Mouse (Mus musculus) midbrain, embryonic 10.5 days (tissue): Measurements from ENCODE around the gene Arl16. TPM values are rescaled to one million over a fixed set of nuclear protein-coding genes. Genes with fewer than 3 reads are reported as not detected.

Experiments used
- DNase-seq: peaks from one replicate; pipeline ENCODE4 v3.0.0-alpha.2; 2017; ENCODE audit warnings: low spot score
- H3K27ac ChIP-seq: fragments of 300-500 bp; sonication (generic); replicated peaks from 2 replicates; pipeline ENCODE4 v1.5.1; 2016; ENCODE audit warnings: mild to moderate bottlenecking
- H3K27me3 ChIP-seq: fragments of 300-500 bp; sonication (generic); 2 replicates; pipeline ENCODE4 v1.6.1; 2016; ENCODE audit warnings: low read depth, mild to moderate bottlenecking; ENCODE audit not compliant: poor library complexity, severe bottlenecking
- H3K36me3 ChIP-seq: fragments of 300-500 bp; sonication (generic); 2 replicates; pipeline ENCODE4 v1.6.1; 2016; ENCODE audit warnings: mild to moderate bottlenecking, moderate library complexity
- H3K4me1 ChIP-seq: fragments of 300-500 bp; sonication (generic); 2 replicates; pipeline ENCODE4 v1.6.1; 2016
- H3K4me3 ChIP-seq: fragments of 300-500 bp; sonication (generic); 2 replicates; pipeline ENCODE4 v1.5.1; 2016; ENCODE audit warnings: mild to moderate bottlenecking, moderate library complexity
- H3K9me3 ChIP-seq: fragments of 300-500 bp; sonication (generic); replicated peaks from 2 replicates; pipeline ENCODE4 v1.6.1; 2016; ENCODE audit warnings: mild to moderate bottlenecking
- WGBS: fragments of 180-500 bp; shearing (Covaris S2); methylation state at CpG from one replicate; pipeline ENCODE4 v1.1.7; 2016; 5-methylcytosine and 5-hydroxymethylcytosine counted together
- polyA plus RNA-seq: library from polyadenylated mRNA; unstranded; fragments of >200 nt; fragmentation: Nextera tagmentation; extraction: Ambion mirVana; gene quantifications from 2 replicates; pipeline ENCODE4 v1.2.1, GENCODE M21; 2016

Arl16 gene
- polyA plus RNA-seq, 1 experiment from 2014 or later = 61.8 TPM

DNA sequence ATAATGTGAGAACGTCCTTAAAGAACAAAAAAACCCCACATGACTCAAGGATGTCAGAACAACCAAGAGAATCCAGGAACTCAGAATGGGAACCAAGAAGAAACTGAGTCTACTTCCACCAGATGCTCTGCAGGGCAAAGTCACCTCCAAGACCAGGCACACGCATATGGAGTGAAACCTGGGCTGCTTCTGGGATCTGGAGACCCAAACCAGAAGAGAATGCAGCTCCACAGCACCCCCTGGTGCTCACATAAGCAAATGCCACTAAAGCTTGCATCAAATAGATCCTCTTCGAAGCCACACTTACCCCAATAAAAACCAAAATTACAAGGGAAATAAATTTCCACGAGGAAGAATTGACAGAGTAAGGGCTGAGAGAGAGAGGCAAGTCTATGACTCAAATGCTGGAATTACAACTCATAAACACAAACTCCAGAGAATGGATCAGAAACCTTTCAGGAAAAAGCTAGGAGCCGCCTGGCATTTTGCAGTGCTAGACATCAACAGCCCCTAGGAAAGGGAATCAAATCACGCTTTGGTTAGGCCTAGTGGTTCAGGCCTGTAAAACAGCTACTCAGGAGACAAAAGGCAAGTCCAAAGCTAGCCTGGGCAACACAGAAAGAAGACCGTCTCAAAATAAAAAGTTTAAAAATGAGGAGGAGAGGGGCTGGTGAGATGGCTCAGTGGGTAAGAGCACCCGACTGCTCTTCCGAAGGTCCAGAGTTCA, 43.7 kb downstream of the Arl16 start:
- H3K27ac ChIP-seq = no peak overlapping the region
- no peak overlapping the region for H3K4me3 ChIP-seq
- DNase-seq = peak; percentile 48
- H3K36me3 ChIP-seq = peaks cover 91% of the 10 kb centered on the region
- H3K27me3 ChIP-seq = no peaks in the 10 kb centered on the region
- no peaks in the 10 kb centered on the region for H3K4me1 ChIP-seq
- no peaks in the 10 kb centered on the region for H3K9me3 ChIP-seq
- 77% methylated on average over 9 of the region's 9 CpGs for WGBS

DNA sequence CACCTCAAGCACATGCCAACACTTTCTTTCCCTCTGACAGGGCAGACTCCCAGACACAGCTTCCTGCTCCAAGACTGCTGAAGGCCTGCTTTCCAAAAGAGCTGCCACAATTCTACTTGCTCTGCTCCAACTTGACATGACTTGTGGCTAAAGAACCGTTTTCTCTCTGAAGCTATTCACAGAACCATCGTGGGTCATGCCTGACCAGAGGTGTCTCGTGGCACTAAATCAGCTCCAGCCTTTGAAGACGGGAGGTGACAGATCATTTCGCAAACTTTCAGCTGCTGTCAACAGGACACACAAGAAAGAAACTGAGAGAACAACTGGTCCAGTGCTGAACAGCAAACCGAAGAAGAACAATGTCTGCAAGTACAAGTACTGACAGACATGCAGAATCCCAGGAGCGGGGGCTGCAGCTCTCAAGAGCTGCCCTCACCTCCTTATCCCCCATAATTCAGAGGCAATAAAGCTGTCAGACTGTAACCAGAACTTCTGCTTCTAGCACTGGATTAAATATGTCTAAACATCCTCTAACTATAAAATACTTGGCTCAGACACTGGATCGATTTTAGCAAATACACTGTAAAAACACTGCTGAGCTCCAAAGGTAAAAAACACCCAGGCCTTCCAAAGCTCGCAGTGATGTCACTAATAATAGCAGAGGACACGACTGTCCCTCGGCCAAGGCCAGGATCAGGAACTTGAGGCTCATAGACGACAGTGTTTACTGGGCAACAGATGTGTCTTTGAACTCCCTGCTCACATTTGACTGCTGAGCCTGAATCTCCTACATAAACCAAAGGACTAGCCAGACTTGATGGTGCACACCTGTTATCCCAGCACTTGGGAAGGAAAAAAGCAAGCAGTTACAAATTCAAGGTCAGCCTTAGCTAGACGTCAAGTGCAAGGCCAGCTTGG, 44.5 kb downstream of the Arl16 start:
- H3K4me3 ChIP-seq = no peak overlapping the region
- no peaks in the 10 kb centered on the region for H3K27me3 ChIP-seq
- no peak for DNase-seq
- H3K27ac ChIP-seq = no peak overlapping the region
- 93% methylated on average over 13 of the region's 13 CpGs for WGBS
- H3K4me1 ChIP-seq = no peaks in the 10 kb centered on the region
- no peaks in the 10 kb centered on the region for H3K9me3 ChIP-seq
- H3K36me3 ChIP-seq = peaks cover 91% of the 10 kb centered on the region

DNA sequence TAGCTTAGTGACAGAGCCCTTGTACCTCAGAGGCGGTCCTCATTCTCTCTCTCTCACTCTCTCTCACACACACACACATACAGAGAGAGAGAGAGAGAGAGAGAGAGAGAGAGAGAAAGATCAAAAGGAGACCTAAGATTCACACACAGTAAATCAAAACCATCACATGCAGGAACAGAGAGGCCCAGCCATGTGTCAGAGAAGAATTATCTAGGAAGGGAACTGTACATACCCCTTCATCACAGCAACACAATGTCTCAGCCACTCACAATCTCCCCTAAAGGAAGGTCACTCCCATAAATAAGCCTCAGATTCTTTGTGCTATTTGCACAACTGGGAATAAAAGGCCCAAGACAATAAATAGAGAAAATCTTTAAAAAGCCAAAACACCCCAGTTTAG, 48.8 kb downstream of the Arl16 start:
- no peak overlapping the region for H3K27ac ChIP-seq
- no peaks in the 10 kb centered on the region for H3K27me3 ChIP-seq
- 94% methylated on average over 1 of the region's 1 CpGs for WGBS
- peaks cover 97% of the 10 kb centered on the region for H3K36me3 ChIP-seq
- no peaks in the 10 kb centered on the region for H3K9me3 ChIP-seq
- no peak overlapping the region for H3K4me3 ChIP-seq
- no peaks in the 10 kb centered on the region for H3K4me1 ChIP-seq
- DNase-seq = no peak

DNA sequence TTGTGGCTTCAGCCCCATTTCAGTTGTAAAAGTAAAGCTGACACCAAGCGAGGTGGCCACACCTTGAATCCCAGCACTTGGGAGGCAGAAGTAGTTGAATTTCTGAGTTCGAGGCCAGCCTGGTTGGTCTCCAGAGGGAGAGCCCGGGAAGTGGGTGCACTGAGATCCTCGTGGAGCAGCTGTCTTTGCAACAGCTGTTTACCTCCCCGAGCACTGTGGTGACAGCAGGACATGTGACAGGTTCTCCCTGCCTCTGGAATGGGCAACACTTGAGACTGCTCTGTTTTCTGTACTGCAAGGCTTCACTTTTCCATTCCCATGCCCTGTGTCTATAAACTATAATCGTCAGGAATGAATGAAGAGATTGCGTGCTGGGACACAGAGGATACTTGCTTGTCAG, 49.6 kb downstream of the Arl16 start:
- no peak for DNase-seq
- Histone ChIP-seq H3K36me3 (peaks cover 97% of the 10 kb centered on the region), H3K4me1 (no peaks in the 10 kb centered on the region)

More for the DNA sequence above, 49.6 kb downstream of the Arl16 start:
- no peaks in the 10 kb centered on the region for H3K27me3 ChIP-seq
- no peak overlapping the region for H3K4me3 ChIP-seq
- no peak overlapping the region for H3K27ac ChIP-seq
- 94% methylated on average over 7 of the region's 7 CpGs for WGBS
- no peaks in the 10 kb centered on the region for H3K9me3 ChIP-seq

Other genes starting within 250 kb of the Arl16 start
- gene Bahcc1, start 234.7 kb downstream of the Arl16 start, polyA plus RNA-seq = 14.3 and 16.6 TPM in 2 replicates
- 2,836 and 2,964 TPM in 2 replicates for gene Actg1, start 119.1 kb downstream of the Arl16 start, polyA plus RNA-seq
- 0.61 and 0.62 TPM in 2 replicates for gene Fscn2, start 106.1 kb downstream of the Arl16 start, polyA plus RNA-seq
- gene Faap100, start 88.8 kb downstream of the Arl16 start, polyA plus RNA-seq = 34.5 and 41.8 TPM in 2 replicates
- gene Nploc4, start 29.9 kb downstream of the Arl16 start, polyA plus RNA-seq = 45.1 and 46.5 TPM in 2 replicates
- 0.39 TPM in 1 of 2 replicates, not detected in the other for gene Tspan10, start 25.0 kb downstream of the Arl16 start, polyA plus RNA-seq
- 0.20 and 0.53 TPM in 2 replicates for gene Pde6g, start 14.1 kb downstream of the Arl16 start, polyA plus RNA-seq
- 9.0 and 11.8 TPM in 2 replicates for gene Oxld1, start 9.5 kb downstream of the Arl16 start, polyA plus RNA-seq
- gene Ccdc137, start 9.5 kb downstream of the Arl16 start, polyA plus RNA-seq = 38.9 and 41.8 TPM in 2 replicates
- 167 and 194 TPM in 2 replicates for gene Mrpl12, start 17.0 kb upstream of the Arl16 start, polyA plus RNA-seq
- gene Slc25a10, start 24.2 kb upstream of the Arl16 start, polyA plus RNA-seq = 50.1 and 53.4 TPM in 2 replicates
- gene Gcgr, start 63.1 kb upstream of the Arl16 start, polyA plus RNA-seq = 0.26 and 0.27 TPM in 2 replicates
- 226 and 238 TPM in 2 replicates for gene Mcrip1, start 82.1 kb upstream of the Arl16 start, polyA plus RNA-seq
- gene Ppp1r27, start 83.5 kb upstream of the Arl16 start, polyA plus RNA-seq = not detected in 2 replicates
- gene P4hb, start 105.6 kb upstream of the Arl16 start, polyA plus RNA-seq = 534 and 562 TPM in 2 replicates
- 743 and 777 TPM in 2 replicates for gene Arhgdia, start 114.0 kb upstream of the Arl16 start, polyA plus RNA-seq
- gene Alyref, start 130.8 kb upstream of the Arl16 start, polyA plus RNA-seq = 605 and 647 TPM in 2 replicates
- gene Anapc11, start 130.8 kb upstream of the Arl16 start, polyA plus RNA-seq = 216 and 231 TPM in 2 replicates
- gene Npb, start 140.9 kb upstream of the Arl16 start, polyA plus RNA-seq = 0.65 and 0.66 TPM in 2 replicates
- gene Pcyt2, start 150.3 kb upstream of the Arl16 start, polyA plus RNA-seq = 140 and 151 TPM in 2 replicates
- gene Sirt7, start 157.6 kb upstream of the Arl16 start, polyA plus RNA-seq = 34.2 and 37.4 TPM in 2 replicates
- gene Mafg, start 166.0 kb upstream of the Arl16 start, polyA plus RNA-seq = 19.8 and 23.0 TPM in 2 replicates
- gene Pycr1, start 176.2 kb upstream of the Arl16 start, polyA plus RNA-seq = 37.6 and 43.4 TPM in 2 replicates
- gene Myadml2, start 180.6 kb upstream of the Arl16 start, polyA plus RNA-seq = 0.15 TPM in 1 of 2 replicates, not detected in the other
- gene Notum, start 193.6 kb upstream of the Arl16 start, polyA plus RNA-seq = 3.3 and 3.6 TPM in 2 replicates
- gene Aspscr1, start 205.4 kb upstream of the Arl16 start, polyA plus RNA-seq = 150 and 161 TPM in 2 replicates
- gene Cenpx, start 246.1 kb upstream of the Arl16 start, polyA plus RNA-seq = 132 and 133 TPM in 2 replicates
- gene Lrrc45, start 246.3 kb upstream of the Arl16 start, polyA plus RNA-seq = 57.0 and 57.7 TPM in 2 replicates